Mouse (Mus musculus): Measurements from ENCODE around the gene Dock2. TPM values are rescaled to one million over a fixed set of nuclear protein-coding genes. Genes with fewer than 3 reads are reported as not detected.
A peak's percentile ranks its signal among the peaks of the same experiment; 100 is the strongest.
"Not testable (repeated sequence)": the region's sequence is repeated elsewhere in the genome, so short reads cannot be mapped to it uniquely, and the experiment has no call there.

The Dock2 gene
- total RNA-seq, 2 experiments from 2014 or later: 3.5 to 3.7 TPM

- DNase-seq (ENCODE audit: low spot score in 2 of 2): no peak
- intact Hi-C loops (cut with DNase I): no loop called here
These were observed 519.6 kb downstream of the Dock2 start for GRCm38 (mm10) chr11:34264099-34264498.

- DNase-seq (ENCODE audit: low spot score in 2 of 2): peak; percentile 26 to 89
- intact Hi-C loops (cut with DNase I): no loop called here
These were observed 524.7 kb downstream of the Dock2 start for GRCm38 (mm10) chr11:34258849-34259469.

GRCm38 (mm10) chr11:34257548-34258189 lies 526.0 kb downstream of the Dock2 start:
- intact Hi-C loops (cut with DNase I): no loop called here
- DNase-seq (ENCODE audit: low spot score in 2 of 2): no peak

- intact Hi-C loops (cut with DNase I): no loop called here
These were observed 540.7 kb downstream of the Dock2 start for GRCm38 (mm10) chr11:34242979-34243378.

GRCm38 (mm10) chr11:34240252-34240651 lies 543.4 kb downstream of the Dock2 start:
- no peak for DNase-seq (ENCODE audit: low spot score in 2 of 2)

More at GRCm38 (mm10) chr11:34242979-34243378, 540.7 kb downstream of the Dock2 start:
- DNase-seq (ENCODE audit: low spot score in 2 of 2): no peak

GRCm38 (mm10) chr11:34239691-34240090 lies 544.0 kb downstream of the Dock2 start:
- intact Hi-C loops (cut with DNase I): no loop called here
- no peak for DNase-seq (ENCODE audit: low spot score in 2 of 2)

More at GRCm38 (mm10) chr11:34240252-34240651, 543.4 kb downstream of the Dock2 start:
- intact Hi-C loops (cut with DNase I): no loop called here

- DNase-seq (ENCODE audit: low spot score in 2 of 2): peak; percentile 8 to 60
- intact Hi-C loops (cut with DNase I): loop anchor here (2.0 kb wide), 1 partner anchor 78 kb away; the partner anchor contains the start of gene Fam196b
These were observed 546.8 kb downstream of the Dock2 start for GRCm38 (mm10) chr11:34236885-34237284.

- intact Hi-C loops (cut with DNase I): loop anchor here (2.0 kb wide), 1 partner anchor 79 kb away; the partner anchor contains the start of gene Fam196b
- peak; percentile 16 to 35 for DNase-seq (ENCODE audit: low spot score in 2 of 2)
These were observed 547.5 kb downstream of the Dock2 start for GRCm38 (mm10) chr11:34236091-34236759.

- intact Hi-C loops (cut with DNase I): loop anchor here (1.0 to 5.0 kb wide), 3 partner anchors 476 to 586 kb away; no protein-coding TSS in a partner anchor
- DNase-seq (ENCODE audit: low spot score in 2 of 2): peak; percentile 75 to 82
These were observed 554.8 kb downstream of the Dock2 start for GRCm38 (mm10) chr11:34228758-34229364.

GRCm38 (mm10) chr11:34227180-34227579 lies 556.5 kb downstream of the Dock2 start:
- no peak for DNase-seq (ENCODE audit: low spot score in 2 of 2)
- intact Hi-C loops (cut with DNase I): loop anchor here (5.0 kb wide), 1 partner anchor 570 kb away; no protein-coding TSS in a partner anchor

- intact Hi-C loops (cut with DNase I); DNase-seq (ENCODE audit: low spot score in 2 of 2): not testable (repeated sequence)
These were observed 563.1 kb downstream of the Dock2 start for GRCm38 (mm10) chr11:34220596-34220995.

- intact Hi-C loops (cut with DNase I): loop anchor here (1.0 to 10.0 kb wide), 6 partner anchors 64 to 488 kb away; no protein-coding TSS in a partner anchor
- DNase-seq (ENCODE audit: low spot score in 2 of 2): peak; percentile 84 to 87
These were observed 570.8 kb downstream of the Dock2 start for GRCm38 (mm10) chr11:34212853-34213252.

- intact Hi-C loops (cut with DNase I): no loop called here
- no peak for DNase-seq (ENCODE audit: low spot score in 2 of 2)
These were observed 575.7 kb downstream of the Dock2 start, which contains the start of gene Foxi1 for GRCm38 (mm10) chr11:34207989-34208388. Gene Foxi1, minus strand, starts transcription at chr11:34208089.

- peak in 1 of 2 experiments; percentile 60 for DNase-seq (ENCODE audit: low spot score in 2 of 2)
- intact Hi-C loops (cut with DNase I): no loop called here
These were observed 580.9 kb downstream of the Dock2 start for GRCm38 (mm10) chr11:34202769-34203168.

- intact Hi-C loops (cut with DNase I): no loop called here
- no peak for DNase-seq (ENCODE audit: low spot score in 2 of 2)
These were observed 588.5 kb downstream of the Dock2 start for GRCm38 (mm10) chr11:34195142-34195541.

- intact Hi-C loops (cut with DNase I): no loop called here
- no peak for DNase-seq (ENCODE audit: low spot score in 2 of 2)
These were observed 589.3 kb downstream of the Dock2 start for GRCm38 (mm10) chr11:34194158-34194941.

- intact Hi-C loops (cut with DNase I): no loop called here
- DNase-seq (ENCODE audit: low spot score in 2 of 2): no peak
These were observed 590.0 kb downstream of the Dock2 start for GRCm38 (mm10) chr11:34193658-34194057.

GRCm38 (mm10) chr11:34184266-34184665 lies 599.4 kb downstream of the Dock2 start:
- intact Hi-C loops (cut with DNase I): no loop called here

More at GRCm38 (mm10) chr11:34184266-34184665, 599.4 kb downstream of the Dock2 start:
- DNase-seq (ENCODE audit: low spot score in 2 of 2): no peak

Data from left cerebral cortex, postnatal 25 days (tissue).